Mouse (Mus musculus) ovary, postnatal 14 days (tissue): ENCODE measurements around the gene Gtf3c6.
A peak's percentile ranks its signal among the peaks of the same experiment; 100 is the strongest.
"Not testable (repeated sequence)": the region's sequence is repeated elsewhere in the genome, so short reads cannot be mapped to it uniquely, and the experiment has no call there.

Experiments
- DNase-seq: peaks from one replicate; pipeline ENCODE4 v3.0.0; 2022; ENCODE audit warnings: low spot score

Gtf3c6 gene

GRCm38 (mm10) chr10:40257414-40258255, at the start of gene Gtf3c6:
Gene Gtf3c6, minus strand, starts transcription at chr10:40258108.
- peak; percentile 93 for DNase-seq

DNA sequence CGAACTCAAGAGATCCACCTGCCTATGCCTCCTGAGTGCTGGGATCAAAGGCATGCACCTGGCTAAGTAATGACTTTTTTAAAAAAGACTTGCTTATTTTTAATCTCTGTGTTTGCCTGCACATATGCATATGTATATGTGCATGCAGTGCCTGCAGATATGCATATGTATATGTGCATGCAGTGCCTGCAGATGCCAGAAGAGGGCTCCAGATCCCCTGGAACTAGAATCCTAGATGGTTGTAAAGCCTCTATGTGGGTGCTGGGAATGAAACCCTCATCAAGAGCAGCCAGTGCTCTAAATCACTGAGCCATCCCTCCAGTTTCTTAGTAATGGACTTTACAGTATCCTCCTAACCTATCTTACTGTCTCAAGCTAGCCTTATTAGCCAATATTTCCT, 48.1 kb upstream of the Gtf3c6 start:
- no peak for DNase-seq

- peak; percentile 100 for DNase-seq
Observed at GRCm38 (mm10) chr10:40302140-40302985, 44.5 kb upstream of the Gtf3c6 start, which contains the start of gene Amd1. Gene Amd1, minus strand, starts transcription at chr10:40302186.

DNA sequence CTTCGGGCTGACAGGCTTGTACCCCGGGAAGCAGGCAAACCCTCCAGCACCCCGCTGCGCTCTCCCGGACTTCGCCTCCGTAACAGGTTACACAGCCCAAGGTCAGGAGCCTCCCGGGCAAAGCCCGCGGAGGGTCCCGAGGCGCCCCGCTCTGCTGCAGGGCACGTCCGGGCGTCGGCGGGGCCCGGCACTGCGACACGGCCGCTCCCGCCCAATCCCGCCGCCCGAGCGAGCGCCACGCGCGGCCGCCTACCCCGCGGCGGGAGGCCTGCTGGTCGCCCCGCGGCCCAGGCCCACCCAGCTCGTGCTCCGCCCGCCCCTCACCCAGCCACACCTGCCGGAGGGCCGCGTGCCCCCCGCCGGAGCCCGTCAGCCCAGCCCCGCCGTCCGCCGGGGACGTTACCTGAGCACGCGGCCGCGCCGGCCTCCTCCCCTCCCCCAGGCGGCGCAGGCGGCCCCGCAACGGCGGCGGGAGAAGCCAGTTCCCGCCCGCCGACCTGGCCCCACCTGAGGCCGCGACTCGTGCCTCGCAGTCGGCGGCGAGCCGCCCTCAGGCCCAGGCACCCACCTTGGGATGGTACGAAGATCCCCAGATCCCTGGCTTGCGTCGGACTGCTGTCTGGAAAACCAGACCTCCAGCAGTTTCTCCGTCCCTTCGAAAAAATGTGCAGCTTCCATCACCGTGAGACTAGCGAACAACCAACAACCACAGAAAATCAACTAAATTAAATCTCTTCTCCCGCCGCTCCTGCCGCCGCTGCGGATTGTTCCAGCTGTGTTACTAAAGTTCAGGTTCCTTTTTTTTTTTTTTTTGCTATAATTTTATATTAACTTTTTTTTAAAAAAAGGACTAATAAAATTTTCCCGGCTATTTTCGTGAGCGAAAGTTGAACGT, 43.5 kb upstream of the Gtf3c6 start:
- not testable (repeated sequence) for DNase-seq

DNA sequence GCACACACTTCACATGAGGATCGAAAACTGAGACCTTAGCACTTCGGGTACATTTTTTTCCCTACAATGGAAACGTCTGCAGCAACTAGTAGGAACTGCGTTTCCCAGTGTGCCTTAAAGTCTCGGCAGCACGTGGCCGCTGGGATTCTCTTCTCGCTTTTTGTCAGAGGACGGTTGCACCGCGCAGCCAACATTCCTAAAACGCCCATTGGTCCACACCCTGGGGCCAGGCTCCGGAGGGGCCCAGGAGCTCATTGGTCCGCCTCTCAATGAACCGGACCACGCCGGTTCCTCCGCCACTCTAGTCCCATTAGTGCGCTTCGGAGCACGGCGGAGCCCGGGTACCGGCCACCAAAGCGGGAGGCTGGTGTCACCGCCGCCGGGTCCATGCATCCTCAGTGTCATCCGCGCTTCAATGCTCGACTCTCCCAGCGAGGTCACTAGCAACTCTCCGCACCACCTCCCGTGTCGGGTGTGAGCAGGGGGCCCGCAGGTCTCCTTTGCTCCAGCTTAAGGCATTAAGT, 42.8 kb upstream of the Gtf3c6 start:
- peak; percentile 71 for DNase-seq

DNA sequence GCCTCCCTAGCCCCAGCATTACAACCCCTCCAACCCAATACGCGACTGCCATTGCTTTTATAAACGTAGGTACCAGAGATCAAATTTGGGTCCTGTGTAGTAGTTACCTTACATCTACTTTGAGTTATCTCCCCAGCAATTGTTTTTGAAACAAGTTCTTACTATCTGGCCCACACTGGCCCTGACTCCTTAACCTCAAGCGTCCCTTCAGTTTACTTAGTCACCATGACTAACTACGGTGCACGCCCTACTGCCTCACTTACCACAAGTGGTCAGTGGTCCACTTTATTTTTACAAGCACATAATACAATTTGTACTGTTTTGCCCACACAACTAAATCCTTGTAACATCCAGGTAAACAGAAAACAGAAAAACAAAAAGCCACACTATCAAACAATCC, 34.7 kb upstream of the Gtf3c6 start:
- no peak for DNase-seq

GRCm38 (mm10) chr10:40286767-40287166, 28.9 kb upstream of the Gtf3c6 start:
- no peak for DNase-seq

- no peak for DNase-seq
Observed at GRCm38 (mm10) chr10:40285571-40285970, 27.7 kb upstream of the Gtf3c6 start.

DNA sequence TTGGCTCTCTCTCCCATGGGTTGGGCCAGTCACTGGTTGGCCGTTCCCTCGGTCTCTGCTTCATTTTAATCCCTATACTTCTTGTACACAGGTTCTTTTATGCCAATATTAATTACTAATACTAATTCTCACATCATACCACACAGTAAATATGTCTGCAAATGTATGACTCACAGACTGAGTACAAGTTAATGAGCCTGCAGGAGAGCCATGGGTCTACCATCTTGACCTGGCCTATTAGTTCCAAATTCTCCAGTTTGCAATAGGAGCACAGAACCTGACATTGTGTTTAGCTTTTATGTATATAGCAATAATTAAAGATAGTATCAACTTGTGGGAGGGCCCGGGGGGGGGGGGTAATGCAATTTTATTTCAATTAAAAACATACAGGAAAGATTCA, 27.1 kb upstream of the Gtf3c6 start:
- DNase-seq, result no peak

GRCm38 (mm10) chr10:40284179-40284831, 26.4 kb upstream of the Gtf3c6 start:
- DNase-seq, result no peak

- DNase-seq, result no peak
Observed at GRCm38 (mm10) chr10:40283636-40284035, 25.7 kb upstream of the Gtf3c6 start.

- no peak for DNase-seq
Observed at GRCm38 (mm10) chr10:40281565-40281964, 23.7 kb upstream of the Gtf3c6 start.

GRCm38 (mm10) chr10:40278317-40278716, 20.4 kb upstream of the Gtf3c6 start:
- DNase-seq, result no peak

DNA sequence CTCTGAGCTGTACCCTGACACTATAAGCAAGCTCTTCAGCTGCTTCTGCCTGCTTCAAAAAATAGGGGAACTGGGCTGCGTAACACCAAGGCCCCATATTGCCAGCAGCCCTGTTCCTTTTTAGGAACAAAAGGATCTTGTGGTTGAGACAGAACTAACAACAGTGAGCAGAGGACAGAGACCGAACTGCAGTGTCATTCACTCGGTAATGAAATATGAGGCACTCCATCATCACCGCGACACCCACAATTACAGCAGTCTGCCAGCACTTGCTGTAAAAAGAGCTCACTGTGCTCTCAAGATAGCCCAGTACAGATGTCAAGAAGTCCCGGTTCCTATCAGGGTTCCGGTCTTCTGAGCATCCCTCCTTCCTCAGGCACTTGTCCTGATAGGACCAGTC, 18.1 kb upstream of the Gtf3c6 start:
- DNase-seq, result no peak

DNA sequence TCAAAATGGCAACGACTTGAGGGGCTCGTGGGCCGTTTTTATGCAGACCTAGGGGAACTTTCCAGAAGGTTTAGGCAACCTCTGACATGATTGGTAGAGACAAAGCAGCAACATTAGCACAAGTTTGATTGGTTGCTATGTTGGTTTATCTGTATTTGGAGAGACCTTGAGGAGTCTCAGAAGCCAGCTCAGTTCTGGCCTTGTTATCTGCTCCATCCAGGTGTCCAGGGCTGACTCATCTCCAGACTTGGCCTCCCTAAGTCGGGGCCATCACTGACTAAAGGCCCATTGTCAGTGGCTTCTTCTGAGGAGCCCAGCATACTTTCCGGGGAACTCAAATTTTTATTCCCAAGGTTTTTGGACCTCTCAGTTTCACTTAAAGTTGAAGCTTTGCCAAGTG, 16.0 kb upstream of the Gtf3c6 start:
- DNase-seq, result no peak

DNA sequence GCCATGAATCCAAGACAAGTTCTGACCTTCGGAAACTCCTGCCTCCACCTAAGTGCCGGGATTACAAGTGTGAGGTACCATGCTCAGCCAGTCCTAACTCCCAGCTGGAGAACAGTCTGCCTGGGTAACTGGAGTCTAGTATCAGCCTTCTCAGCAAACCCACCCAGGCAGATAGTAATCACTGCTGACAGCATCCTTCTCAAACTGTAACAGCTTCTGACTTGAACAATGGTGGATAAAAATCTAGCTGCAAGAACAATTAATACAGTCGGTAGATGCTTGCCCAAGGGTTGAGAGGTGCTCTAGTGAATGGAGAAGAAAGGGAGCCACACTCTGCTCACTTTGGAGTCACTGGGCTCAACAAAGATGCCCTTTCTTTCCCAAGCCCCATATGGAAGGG, 13.3 kb upstream of the Gtf3c6 start:
- no peak for DNase-seq

DNA sequence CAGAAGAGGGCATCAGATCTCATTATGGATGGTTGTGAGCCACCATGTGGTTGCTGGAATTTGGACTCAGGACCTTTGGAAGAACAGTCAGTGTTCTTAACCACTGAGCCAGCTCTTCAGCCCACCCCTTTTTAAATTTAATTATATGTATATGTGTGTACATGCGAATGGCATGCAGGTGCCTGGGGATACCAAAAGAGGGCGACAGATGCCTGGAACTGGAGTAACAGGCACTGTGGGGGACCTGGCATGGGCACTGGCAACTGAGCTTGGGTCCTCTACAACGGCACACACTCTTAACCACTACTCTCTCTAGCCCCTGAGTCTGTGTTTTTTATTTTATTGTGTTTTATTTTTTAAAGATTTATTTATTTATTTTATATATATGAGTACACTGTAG, 7.0 kb upstream of the Gtf3c6 start:
- no peak for DNase-seq

DNA sequence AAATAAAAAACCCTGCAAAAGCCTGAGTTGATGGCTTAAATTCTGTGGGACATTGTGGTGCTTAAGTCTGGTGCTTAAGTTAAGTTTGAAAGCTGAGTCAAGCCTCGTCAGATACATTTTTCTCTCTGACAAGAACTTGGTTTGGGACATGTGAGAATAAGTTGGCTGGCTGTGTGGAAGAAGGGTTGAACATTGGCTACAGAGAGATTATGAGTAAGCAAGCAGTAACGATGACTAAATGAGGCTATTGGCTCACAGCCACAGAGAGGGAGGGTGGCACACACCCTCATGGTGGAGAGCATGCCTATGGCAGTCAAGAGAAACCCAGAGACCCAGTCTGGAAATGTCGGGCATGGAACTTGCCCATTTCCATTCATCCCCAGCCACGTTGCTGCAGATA, 5.8 kb upstream of the Gtf3c6 start:
- no peak for DNase-seq

GRCm38 (mm10) chr10:40262200-40262599, 4.3 kb upstream of the Gtf3c6 start:
- no peak for DNase-seq

DNA sequence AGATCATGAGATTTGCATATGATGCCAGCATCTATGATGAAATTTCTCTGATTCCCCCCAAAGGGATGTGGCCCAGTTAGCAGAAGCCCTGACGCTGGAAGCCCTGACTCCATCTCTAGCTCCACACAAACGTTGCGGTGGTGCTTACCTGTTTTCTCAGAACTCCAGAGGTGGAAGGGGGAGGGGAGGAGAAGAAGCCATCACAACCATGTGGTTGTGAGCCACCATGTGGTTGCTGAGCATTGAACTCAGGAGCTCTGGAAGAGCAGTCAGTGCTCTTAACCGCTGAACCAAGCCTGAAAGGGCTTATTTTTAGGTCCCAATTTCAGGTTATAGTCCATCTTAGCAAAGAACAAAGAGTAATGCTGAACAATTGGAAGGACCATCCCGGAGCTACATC, 2.4 kb upstream of the Gtf3c6 start:
- DNase-seq, result no peak

DNA sequence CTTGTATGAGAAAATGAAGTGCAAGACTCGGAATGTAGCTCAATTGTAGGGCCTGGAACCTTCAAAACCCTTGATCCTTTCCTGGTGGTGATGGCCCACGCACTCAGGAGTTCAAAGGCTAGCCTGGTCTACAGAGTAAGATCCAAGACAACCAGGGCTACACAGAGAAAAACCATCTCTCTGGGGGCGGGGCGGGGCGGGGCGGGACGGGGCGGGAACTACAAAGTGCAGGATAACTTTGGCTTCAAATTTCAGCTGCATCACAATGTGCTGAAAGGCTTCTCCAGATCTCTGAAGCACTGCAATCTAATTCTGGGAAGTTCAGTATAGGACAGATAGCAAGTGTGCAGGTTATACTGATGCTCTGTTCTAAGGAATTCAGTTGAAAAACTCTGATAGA, 1.6 kb upstream of the Gtf3c6 start:
- DNase-seq, result no peak
